Mouse (Mus musculus) inflammation-experienced regulatory T-cells, adult 6 months (primary cell): ENCODE data around the gene Nkd2. TPM values are rescaled to one million over a fixed set of nuclear protein-coding genes. Genes with fewer than 3 reads are reported as not detected.

Source experiments
- ATAC-seq: one replicate; pipeline ENCODE4 v1.8.0; 2017
- polyA plus RNA-seq, 3 experiments: library from polyadenylated mRNA; unstranded; fragments of 100-300 nt; shearing (Covaris generic); gene quantifications; one replicate each; pipeline ENCODE4 v1.2.1; 2017

The Nkd2 gene
- polyA plus RNA-seq, 3 experiments from 2014 or later = 0.19 to 0.44 TPM; not detected in 1

DNA sequence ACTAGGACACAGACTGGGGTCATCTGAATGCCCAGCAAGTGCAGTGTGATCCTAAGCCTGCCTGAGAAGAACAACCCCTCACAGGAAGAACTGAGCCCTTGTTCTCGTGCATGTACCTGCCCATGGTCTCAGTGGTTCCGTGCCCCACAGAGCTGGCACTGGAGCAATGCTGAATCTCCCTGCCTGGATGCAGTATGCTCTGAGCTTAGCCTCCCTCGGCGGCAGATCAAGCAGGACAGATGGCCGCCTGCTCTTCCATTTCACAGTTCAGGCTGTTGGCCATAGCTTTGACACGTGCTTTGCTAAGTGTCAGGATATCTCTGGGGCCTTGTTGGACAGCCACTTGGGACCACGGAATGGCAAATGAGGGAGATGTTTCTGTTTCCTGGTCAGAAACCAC, 33.2 kb downstream of the Nkd2 start:
- no peak for ATAC-seq

DNA sequence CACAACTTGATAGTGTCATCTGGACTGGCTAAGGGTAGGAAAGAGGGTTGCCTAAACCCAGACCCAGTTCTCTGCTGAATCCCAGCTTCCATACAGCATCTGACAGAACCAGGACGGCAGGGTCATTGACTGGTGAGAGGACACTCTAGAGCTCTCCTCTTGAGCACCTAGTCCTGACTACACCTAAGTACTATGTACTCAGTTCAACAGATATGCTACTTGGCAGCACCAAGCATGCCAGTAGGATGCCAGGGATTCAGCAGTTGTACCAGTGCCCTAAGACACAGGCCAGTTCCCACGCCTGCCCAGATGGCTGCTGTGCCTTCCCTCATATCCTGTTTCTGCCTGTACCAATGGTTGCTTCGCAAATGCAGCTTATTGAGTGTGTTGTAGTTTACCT, 34.5 kb downstream of the Nkd2 start:
- ATAC-seq = no peak

DNA sequence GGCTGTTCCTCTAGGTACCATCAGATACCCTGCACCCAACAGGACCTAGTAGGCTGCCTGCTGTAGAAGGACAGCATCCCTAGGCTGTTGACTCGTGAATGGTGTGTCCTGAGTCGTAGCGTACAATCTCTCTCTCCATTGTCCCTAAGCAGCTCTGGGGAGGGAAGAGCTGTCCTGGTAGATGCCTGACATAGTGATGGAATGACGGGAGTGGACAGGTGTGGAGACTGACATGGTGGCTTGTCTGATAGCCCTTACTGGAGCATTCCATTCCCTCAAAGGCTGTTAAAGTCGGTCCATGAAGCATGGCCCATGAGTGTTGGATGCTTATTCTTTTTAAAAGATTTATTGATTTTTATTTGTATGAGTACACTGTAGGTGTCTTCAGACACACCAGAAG, 42.5 kb downstream of the Nkd2 start:
- no peak for ATAC-seq

DNA sequence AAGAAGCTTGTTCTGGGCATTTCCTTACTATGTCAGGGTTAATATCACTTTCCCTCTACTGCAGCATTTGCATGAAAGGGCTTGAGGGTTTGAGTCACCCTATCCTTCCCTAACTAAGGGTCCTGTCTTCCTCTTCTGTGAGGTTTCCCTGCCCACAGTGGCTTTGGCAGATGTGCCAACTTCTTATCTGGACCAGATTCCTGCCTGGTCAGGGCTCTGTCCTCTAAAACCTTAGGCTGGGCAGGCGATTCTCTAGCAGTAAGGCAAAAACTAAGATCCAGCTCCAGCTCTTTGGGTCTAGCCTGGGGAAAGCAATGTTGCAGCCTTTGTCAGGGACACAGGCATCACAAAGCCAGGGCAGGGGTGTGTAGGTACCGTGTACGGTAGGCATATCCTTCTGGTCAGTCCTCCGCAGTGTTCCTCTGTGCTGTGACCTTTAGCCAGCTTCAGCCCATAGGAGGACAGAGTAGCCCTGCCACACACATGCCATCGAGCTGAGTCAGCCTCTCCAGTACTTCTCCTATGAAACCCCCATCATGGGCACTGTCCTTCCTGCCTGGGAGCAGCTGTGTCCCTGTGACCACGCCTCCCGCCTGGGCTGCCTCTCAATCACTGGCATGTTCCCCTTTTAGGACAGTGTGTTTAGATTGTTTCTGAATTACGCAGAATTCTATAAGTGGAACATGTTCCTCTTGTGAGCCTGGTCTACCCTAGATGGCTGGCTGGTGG, 43.8 kb downstream of the Nkd2 start:
- ATAC-seq = no peak

DNA sequence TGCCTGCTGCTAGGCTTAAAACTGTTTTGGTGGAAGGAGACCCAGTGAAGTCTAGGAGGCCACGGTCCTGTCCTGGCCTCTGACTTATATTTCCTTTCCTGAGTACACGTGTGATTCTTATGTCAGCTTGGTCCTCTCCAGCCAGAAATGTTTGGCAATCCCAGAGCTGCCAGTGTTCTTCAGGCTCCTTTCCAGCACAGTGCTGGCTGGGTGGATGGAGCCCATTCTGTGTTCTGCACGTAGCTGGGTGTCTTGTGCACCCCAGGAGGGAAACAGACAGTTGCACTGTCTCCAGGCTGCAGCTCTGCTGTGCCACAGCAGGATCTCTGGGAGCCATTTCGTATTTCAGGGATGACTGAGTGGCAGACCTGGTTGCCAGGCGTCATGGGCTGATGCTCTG, 48.3 kb downstream of the Nkd2 start:
- ATAC-seq = no peak

DNA sequence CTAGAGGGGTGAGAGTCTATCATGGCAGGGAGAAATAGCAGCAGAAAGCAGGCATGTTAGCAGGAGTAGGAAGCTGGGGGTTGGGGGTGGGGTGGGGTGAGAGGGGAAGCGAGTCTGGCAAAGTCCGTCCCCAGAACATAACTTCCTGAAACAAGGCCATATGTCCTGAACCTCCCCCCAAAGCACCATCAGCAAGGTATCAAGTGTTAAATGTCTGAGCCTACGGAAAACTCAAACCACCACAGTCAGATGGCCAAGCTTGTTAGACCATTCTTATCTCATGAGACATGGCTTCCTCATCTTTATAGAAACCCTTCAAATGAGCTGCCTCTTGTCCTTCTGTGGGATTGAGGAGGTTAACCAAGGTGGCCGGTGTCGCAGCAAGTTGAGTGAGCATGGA, 54.3 kb downstream of the Nkd2 start:
- no peak for ATAC-seq

DNA sequence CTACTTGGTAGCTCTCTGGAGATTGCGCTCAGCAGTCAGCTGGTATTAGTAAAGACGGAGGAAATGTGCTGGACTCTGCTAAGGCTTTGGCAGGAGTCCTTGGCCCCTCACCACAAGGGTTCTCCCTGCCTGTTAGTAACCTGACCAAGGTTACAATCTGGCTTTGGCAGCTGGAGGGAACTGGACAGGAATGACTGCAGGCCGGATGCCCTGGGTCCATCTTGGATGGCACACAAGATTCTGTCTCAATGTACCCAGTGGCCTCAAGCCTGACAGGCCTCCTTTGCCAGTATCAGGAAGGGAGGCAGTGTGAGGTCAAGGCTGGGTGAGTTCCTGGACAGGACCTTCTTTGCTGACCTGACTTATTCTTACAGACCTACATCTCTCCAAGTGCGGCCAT, 55.3 kb downstream of the Nkd2 start:
- no peak for ATAC-seq

DNA sequence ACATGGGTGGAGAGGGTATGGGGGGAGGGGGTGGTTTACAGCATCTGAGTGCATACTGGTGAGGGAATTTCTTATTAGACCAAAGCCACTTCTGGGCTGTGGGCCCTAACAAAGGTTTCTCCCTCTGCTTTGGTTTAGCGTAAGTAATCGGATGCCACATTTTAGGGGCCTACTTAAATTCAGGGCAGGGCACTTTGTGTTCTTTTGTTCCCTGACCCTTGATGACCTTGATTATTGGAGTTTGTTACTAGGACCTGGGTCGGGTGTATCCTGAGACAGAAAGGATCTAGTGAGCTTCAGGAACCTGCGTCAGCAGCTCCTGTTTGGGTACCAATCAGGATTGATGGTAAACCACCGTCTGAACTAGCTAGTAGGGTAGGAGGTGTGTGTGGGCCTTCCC, 64.9 kb downstream of the Nkd2 start:
- no peak for ATAC-seq

DNA sequence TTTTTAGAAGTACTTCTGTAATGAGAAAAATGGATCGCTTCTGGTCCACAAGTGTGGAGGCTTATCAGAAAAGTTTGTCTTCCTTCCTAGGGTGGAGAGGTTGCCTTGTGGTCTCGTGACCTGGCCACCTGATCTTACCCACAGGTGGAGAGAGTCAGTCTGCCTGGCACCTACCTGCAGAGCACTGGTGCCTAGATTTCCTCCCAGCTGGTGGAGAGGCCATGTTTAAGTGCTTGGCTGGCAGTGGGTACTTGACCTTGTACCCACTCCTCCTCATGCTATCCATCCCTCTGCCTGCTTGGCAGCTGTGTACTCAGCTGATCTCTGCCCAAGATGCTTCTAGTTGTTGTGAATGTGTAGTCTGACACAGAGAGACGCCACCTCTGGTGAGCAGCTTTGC, 69.9 kb downstream of the Nkd2 start:
- no peak for ATAC-seq

DNA sequence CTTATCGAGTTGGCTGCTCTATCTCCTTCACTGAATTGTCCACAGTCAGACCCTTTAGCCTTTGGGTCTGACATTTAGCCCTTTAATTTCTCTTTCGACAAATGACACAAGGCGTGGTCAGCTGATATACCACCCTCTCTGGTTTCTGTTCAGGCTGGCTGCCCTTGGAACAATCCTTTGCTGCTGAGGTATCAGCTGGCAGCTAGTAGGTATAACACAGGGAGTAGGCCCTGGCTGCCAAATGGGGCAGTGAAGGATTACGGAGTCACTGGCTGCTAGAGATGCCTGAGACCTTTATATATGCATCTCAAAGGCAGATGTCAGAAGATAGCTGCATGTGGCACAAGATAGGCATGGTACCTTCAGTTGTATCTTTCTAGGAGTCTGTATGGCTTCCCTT, 71.6 kb downstream of the Nkd2 start:
- ATAC-seq = no peak

DNA sequence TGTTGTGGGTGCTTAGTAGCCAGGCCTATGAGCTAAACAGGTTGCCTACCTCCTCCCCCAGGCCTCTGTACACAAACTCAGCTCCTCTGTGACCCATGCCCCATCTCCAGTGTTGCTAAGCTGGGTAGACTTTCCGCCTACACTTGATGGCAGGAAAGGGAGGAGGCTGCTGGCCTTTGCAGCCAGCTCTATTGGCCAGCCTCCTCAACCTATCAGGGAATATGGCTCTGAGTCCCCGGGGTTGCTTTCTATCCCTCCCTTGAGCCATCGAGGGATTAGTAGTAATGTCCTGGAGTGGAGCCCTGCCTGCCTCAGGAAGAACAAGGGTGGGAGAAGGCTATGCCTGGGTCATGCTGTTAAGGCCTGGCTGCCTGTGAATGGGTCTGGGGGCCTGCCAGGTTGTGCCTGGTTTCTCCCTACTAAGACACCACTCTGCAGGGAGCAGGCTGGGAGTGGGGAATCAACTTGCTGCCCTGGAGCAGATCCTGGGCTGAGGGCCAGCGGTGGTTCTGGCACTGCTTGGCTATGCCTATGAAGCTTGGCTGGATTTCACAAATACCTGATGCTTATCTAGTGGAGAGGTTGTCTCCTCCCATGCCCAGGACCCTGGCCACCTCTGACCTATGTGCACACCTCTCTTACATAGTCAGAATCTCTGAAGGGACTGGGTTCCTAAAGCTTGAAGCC, 73.8 kb downstream of the Nkd2 start:
- ATAC-seq = peak; percentile 32

DNA sequence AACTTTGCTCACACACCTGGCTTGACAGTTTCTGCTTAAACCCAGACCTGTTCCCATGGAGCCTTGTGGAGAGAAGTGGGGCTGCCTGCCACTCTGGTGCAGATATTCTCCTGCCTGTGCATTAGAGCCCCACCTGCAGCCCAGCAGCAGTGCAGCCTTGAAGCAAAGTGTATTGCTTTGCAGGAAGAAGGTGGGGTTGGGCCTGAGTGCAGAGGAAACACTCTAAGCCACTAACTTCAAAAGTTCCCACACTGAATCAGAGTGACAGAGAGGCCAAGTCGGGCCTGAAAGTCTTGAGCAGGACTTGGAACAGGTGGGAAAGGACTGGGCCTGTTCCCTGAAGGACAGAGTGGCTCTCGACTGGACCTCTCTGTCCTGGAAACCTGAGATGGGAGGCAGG, 74.8 kb downstream of the Nkd2 start:
- ATAC-seq = peak; percentile 86

DNA sequence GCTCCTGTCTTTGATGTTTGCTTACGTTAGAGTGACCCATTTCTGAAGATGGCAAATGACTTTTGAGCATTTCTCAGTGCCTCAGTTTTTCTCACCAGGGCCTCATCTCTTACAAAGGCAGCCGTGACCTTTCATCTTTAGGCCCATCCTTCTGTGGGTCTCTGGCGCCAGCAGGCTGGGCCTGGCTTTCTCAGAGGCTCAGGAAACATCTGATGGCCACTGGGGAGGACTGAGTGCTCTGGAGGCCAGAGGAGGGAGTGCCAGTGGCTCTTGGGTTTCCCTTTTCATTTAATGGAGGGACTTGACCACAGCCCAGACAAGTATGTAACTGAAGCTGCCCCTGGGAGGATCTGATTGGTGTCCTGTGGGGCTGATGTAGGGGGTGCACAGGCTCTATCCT, 76.3 kb downstream of the Nkd2 start:
- no peak for ATAC-seq

DNA sequence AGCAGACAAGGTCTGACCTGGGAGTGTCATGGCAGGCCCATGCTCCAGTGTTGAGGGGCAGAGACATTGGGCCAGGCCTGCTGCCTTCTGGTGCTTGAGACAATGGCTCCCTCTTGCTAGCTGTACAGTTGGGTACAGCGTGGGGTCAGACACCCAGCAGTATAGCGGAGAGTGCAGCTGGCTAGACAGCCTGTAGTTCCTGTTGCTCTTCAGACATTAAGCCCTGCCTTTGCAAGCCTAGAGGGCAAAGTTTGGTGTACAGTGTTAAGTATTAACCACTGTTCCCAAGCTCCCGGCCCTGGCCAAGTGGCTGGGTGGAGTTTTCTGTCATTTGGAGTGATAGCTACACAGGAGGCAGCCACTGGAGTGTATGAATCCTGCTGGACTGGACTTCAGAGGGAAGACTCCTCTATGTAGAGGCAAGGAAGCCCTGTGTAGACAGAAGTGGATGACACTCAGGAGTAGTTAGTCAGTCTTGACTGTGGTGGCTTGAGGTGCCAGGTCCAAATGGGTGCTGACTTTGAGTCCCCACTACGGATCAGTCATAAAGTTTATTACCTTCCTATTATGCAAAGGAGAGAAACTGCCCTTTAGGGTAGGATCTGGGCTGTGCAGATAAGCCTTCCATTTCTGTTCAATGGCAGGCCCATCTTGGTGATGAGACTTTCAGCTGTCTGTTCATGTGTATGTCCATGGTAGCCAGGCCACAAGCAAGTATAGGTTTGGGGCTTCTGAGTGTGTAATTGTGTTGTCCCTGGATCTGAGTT, 77.3 kb downstream of the Nkd2 start:
- no peak for ATAC-seq

Other genes starting within 250 kb of the Nkd2 start
- gene Clptm1l, start 243.6 kb downstream of the Nkd2 start, polyA plus RNA-seq = 10 to 100 TPM; 34.1 to 56.7 (median 36.7) TPM
- gene Tert, start 220.7 kb downstream of the Nkd2 start, polyA plus RNA-seq = 1 to 10 TPM; 2.0 to 7.7 (median 2.8) TPM
- not detected for gene Slc6a18, start 169.6 kb downstream of the Nkd2 start, polyA plus RNA-seq
- not detected for gene Slc6a19, start 142.8 kb downstream of the Nkd2 start, polyA plus RNA-seq
- 10 to 100 TPM; 17.3 to 41.0 (median 40.8) TPM for gene Slc12a7, start 114.5 kb downstream of the Nkd2 start, polyA plus RNA-seq
- 10 to 100 TPM in 1 of 3 experiments, 1 to 10 TPM in 2; 2.5 to 17.3 (median 4.5) TPM for gene Trip13, start 90.2 kb upstream of the Nkd2 start, polyA plus RNA-seq
- 10 to 100 TPM; 62.6 to 78.6 (median 69.0) TPM for gene Brd9, start 90.2 kb upstream of the Nkd2 start, polyA plus RNA-seq
- not detected for gene Zdhhc11, start 116.2 kb upstream of the Nkd2 start, polyA plus RNA-seq
- under 1 TPM; 0.36 to 0.51 (median 0.41) TPM for gene Tppp, start 161.8 kb upstream of the Nkd2 start, polyA plus RNA-seq
- gene Cep72, start 214.7 kb upstream of the Nkd2 start, polyA plus RNA-seq = 10 to 100 TPM in 1 of 3 experiments, 1 to 10 TPM in 2; 3.9 to 17.1 (median 8.5) TPM